Mouse (Mus musculus) heart, adult 2 months (tissue): ENCODE data around the gene Mrgbp.

Experiments used
- CTCF ChIP-seq: fragments of 200-600 bp; IDR thresholded peaks from 2 replicates; pipeline ENCODE4 v1.8.1; 2022; ENCODE audit warnings: antibody characterized with exemption, mild to moderate bottlenecking, moderate library complexity
- EP300 ChIP-seq: fragments of 200-500 bp; IDR thresholded peaks from 2 replicates; pipeline ENCODE4 v1.6.1; 2011; ENCODE audit warnings: low read depth, low read length, control low read depth; ENCODE audit not compliant: insufficient read depth
- POLR2A ChIP-seq: fragments of 200-500 bp; IDR thresholded peaks from 2 replicates; pipeline ENCODE4 v1.6.1; 2011; ENCODE audit warnings: mild to moderate bottlenecking, low read depth, low read length, control low read depth; ENCODE audit not compliant: insufficient read depth

- TF ChIP-seq CTCF (no peak), EP300 (no peak), POLR2A (no peak)
These were observed 48.6 kb upstream of the Mrgbp start for GRCm38 (mm10) chr2:180532386-180532995.
